21 mouse cellular contexts compared by ENCODE assay signal in genomic region chr16:87132082-87132481, GRCm38 (mm10).
DNase-seq lines count a peak whose midpoint lies in the region; ATAC-seq and TF ChIP-seq lines count a peak whose summit lies in the region.
"Had no signal": no experiment of that assay in that cellular context is flagged by ENCODE, and none has a peak within 500 bp of the region (broad histone marks: within the 10 kb centered on the region; RNA-seq: fewer than 3 reads in every experiment).

No protein-coding gene starts in this region.

- WGBS in kidney, postnatal 0 days = 66% methylated on average over 4 of the region's 4 CpGs
- 62% methylated on average over 4 of the region's 4 CpGs for WGBS in lung, embryonic 15.5 days
- 66% methylated on average over 4 of the region's 4 CpGs for WGBS in lung, embryonic 16.5 days
- 80% methylated on average over 4 of the region's 4 CpGs for WGBS in forebrain, embryonic 12.5 days

- H3K9me3 ChIP-seq in kidney, postnatal 0 days (replicated peaks; ENCODE audit: low read length) = no peaks in the 10 kb centered on the region
- no peaks in the 10 kb centered on the region for H3K9me3 ChIP-seq in lung, embryonic 15.5 days
- H3K9me3 ChIP-seq in lung, embryonic 16.5 days (ENCODE audit: control insufficient read depth, low read length) = no peaks in the 10 kb centered on the region
- H3K9me3 ChIP-seq in forebrain, embryonic 12.5 days = no peaks in the 10 kb centered on the region
- H3K9me3 ChIP-seq: embryonic facial prominence, embryonic 15.5 days; forebrain, embryonic 10.5 days; forebrain, embryonic 15.5 days; heart, embryonic 10.5 days; hindbrain, embryonic 10.5 days had no signal

- no peaks in the 10 kb centered on the region for H3K4me1 ChIP-seq in kidney, postnatal 0 days (replicated peaks; ENCODE audit: insufficient read depth, low read length)
- no peaks in the 10 kb centered on the region for H3K4me1 ChIP-seq in lung, embryonic 15.5 days
- H3K4me1 ChIP-seq in lung, embryonic 16.5 days (replicated peaks; ENCODE audit: control insufficient read depth, insufficient read depth, low read length) = no peaks in the 10 kb centered on the region
- no peaks in the 10 kb centered on the region for H3K4me1 ChIP-seq in forebrain, embryonic 12.5 days
- H3K4me1 ChIP-seq: embryonic facial prominence, embryonic 15.5 days; forebrain, embryonic 10.5 days; forebrain, embryonic 15.5 days; hindbrain, embryonic 10.5 days had no signal

- H3K4me3 ChIP-seq in kidney, postnatal 0 days (replicated peaks; ENCODE audit: low read depth, low read length) = no peak overlapping the region
- H3K4me3 ChIP-seq in lung, embryonic 15.5 days = no peak overlapping the region
- H3K4me3 ChIP-seq in lung, embryonic 16.5 days (ENCODE audit: low read length) = no peak overlapping the region
- H3K4me3 ChIP-seq in forebrain, embryonic 12.5 days (replicated peaks) = no peak overlapping the region
- H3K4me3 ChIP-seq: embryonic facial prominence, embryonic 15.5 days; erythroblast, embryonic 14.5 days; forebrain, embryonic 10.5 days; forebrain, embryonic 15.5 days; heart, embryonic 10.5 days; hindbrain, embryonic 10.5 days had no signal

- H3K9ac ChIP-seq in kidney, postnatal 0 days (ENCODE audit: low read depth, low read length) = no peak overlapping the region
- no peak overlapping the region for H3K9ac ChIP-seq in lung, embryonic 15.5 days
- H3K9ac ChIP-seq in lung, embryonic 16.5 days (ENCODE audit: low read length) = no peak overlapping the region
- H3K9ac ChIP-seq in forebrain, embryonic 12.5 days = no peak overlapping the region
- H3K9ac ChIP-seq: embryonic facial prominence, embryonic 15.5 days; forebrain, embryonic 15.5 days; hindbrain, embryonic 14.5 days had no signal

- H3K27me3 ChIP-seq in kidney, postnatal 0 days (ENCODE audit: insufficient read depth, low read length) = no peaks in the 10 kb centered on the region
- H3K27me3 ChIP-seq in lung, embryonic 15.5 days = no peaks in the 10 kb centered on the region
- no peaks in the 10 kb centered on the region for H3K27me3 ChIP-seq in lung, embryonic 16.5 days (ENCODE audit: control insufficient read depth, insufficient read depth, low read depth, low read length)
- H3K27me3 ChIP-seq in forebrain, embryonic 12.5 days = no peaks in the 10 kb centered on the region
- H3K27me3 ChIP-seq: embryonic facial prominence, embryonic 15.5 days; forebrain, embryonic 15.5 days had no signal

- ATAC-seq in kidney, postnatal 0 days (replicated peaks; ENCODE audit: low FRiP score, low read depth) = no peak
- no peak for ATAC-seq in lung, embryonic 15.5 days (ENCODE audit: borderline replicate concordance, extremely low read depth, low FRiP score, low TSS enrichment)
- ATAC-seq in lung, embryonic 16.5 days (ENCODE audit: low read depth) = peak; percentile 44
- no peak for ATAC-seq in forebrain, embryonic 12.5 days (ENCODE audit: low FRiP score)
- ATAC-seq: forebrain, embryonic 15.5 days had no signal

- H3K4me2 ChIP-seq in kidney, postnatal 0 days (ENCODE audit: low read length) = no peak overlapping the region
- no peak overlapping the region; the same call in 1 of the 2 replicates for H3K4me2 ChIP-seq in lung, embryonic 15.5 days
- H3K4me2 ChIP-seq in lung, embryonic 16.5 days (ENCODE audit: low read depth, low read length) = no peak overlapping the region
- H3K4me2 ChIP-seq in forebrain, embryonic 12.5 days = no peak overlapping the region
- H3K4me2 ChIP-seq: embryonic facial prominence, embryonic 15.5 days; forebrain, embryonic 15.5 days; hindbrain, embryonic 14.5 days had no signal

- no peaks in the 10 kb centered on the region for H3K36me3 ChIP-seq in kidney, postnatal 0 days (ENCODE audit: insufficient read depth, low read length)
- H3K36me3 ChIP-seq in lung, embryonic 15.5 days = no peaks in the 10 kb centered on the region
- no peaks in the 10 kb centered on the region for H3K36me3 ChIP-seq in lung, embryonic 16.5 days (ENCODE audit: control insufficient read depth, insufficient read depth, low read length)
- H3K36me3 ChIP-seq in forebrain, embryonic 12.5 days (replicated peaks) = no peaks in the 10 kb centered on the region
- H3K36me3 ChIP-seq: embryonic facial prominence, embryonic 15.5 days; forebrain, embryonic 10.5 days; forebrain, embryonic 15.5 days; heart, embryonic 10.5 days; hindbrain, embryonic 10.5 days had no signal

- no peak overlapping the region for H3K27ac ChIP-seq in kidney, postnatal 0 days
- peak overlapping the region; percentile 59; the same call in 1 of the 2 replicates for H3K27ac ChIP-seq in lung, embryonic 15.5 days
- H3K27ac ChIP-seq in lung, embryonic 16.5 days (ENCODE audit: low read length) = peak overlapping the region; percentile 65
- H3K27ac ChIP-seq in forebrain, embryonic 12.5 days = no peak overlapping the region
- H3K27ac ChIP-seq: embryonic facial prominence, embryonic 15.5 days; forebrain, embryonic 10.5 days; forebrain, embryonic 15.5 days; heart, embryonic 10.5 days; hindbrain, embryonic 10.5 days; hindbrain, embryonic 14.5 days had no signal

- DNase-seq in kidney, postnatal 0 days (ENCODE audit: low spot score) = peak; percentile 22
- DNase-seq in kidney, postnatal 25 days = no peak
- peak; percentile 59 for DNase-seq in lung, postnatal 25 days (ENCODE audit: low spot score)
- DNase-seq in left cerebral cortex, postnatal 36 days (ENCODE audit: low spot score in 2 of 2) = no peak
- DNase-seq: adrenal gland, adult 2 months; adrenal gland, postnatal 36 days; cerebellum, adult 11 months; cerebellum, adult 8-10 months; cerebellum, postnatal 14 days; embryo, embryonic 11 days; heart, adult 18-20 months had no signal

- intact Hi-C loops in left cerebral cortex, postnatal 36 days (cut with DNase I) = no loop called here

- TF ChIP-seq CTCF in kidney, postnatal 0 days (IDR thresholded peaks at IDR 0.05; ENCODE audit: low read depth) = no peak

Comparison
In these comparisons a context has a peak if more than half of its experiments do, and no peak if none do; other contexts are left out.
1. DNase-seq: peak in kidney, postnatal 0 days (single experiment) and lung, postnatal 25 days (single experiment); none in kidney, postnatal 25 days (0 of 2) and left cerebral cortex, postnatal 36 days (0 of 2).
2. H3K27ac ChIP-seq: peak in lung, embryonic 15.5 days (single experiment) and lung, embryonic 16.5 days (single experiment); none in kidney, postnatal 0 days (single experiment) and forebrain, embryonic 12.5 days (single experiment).